Mouse (Mus musculus) spleen, postnatal 14 days (tissue): ENCODE measurements around the gene Tsc22d1.
A peak's percentile ranks its signal among the peaks of the same experiment; 100 is the strongest.

Experiments used
- DNase-seq, 2 experiments: peaks; one replicate each; pipeline ENCODE4 v3.0.0; 2021 to 2022; ENCODE audit warnings: low spot score in 2 of 2

The Tsc22d1 gene

GRCm38 (mm10) chr14:76487609-76488008, 72.8 kb downstream of the Tsc22d1 start:
- no peak for DNase-seq

GRCm38 (mm10) chr14:76488101-76489044, 73.6 kb downstream of the Tsc22d1 start:
- no peak for DNase-seq

- no peak for DNase-seq
Observed at GRCm38 (mm10) chr14:76489128-76489527, 74.4 kb downstream of the Tsc22d1 start.

DNA sequence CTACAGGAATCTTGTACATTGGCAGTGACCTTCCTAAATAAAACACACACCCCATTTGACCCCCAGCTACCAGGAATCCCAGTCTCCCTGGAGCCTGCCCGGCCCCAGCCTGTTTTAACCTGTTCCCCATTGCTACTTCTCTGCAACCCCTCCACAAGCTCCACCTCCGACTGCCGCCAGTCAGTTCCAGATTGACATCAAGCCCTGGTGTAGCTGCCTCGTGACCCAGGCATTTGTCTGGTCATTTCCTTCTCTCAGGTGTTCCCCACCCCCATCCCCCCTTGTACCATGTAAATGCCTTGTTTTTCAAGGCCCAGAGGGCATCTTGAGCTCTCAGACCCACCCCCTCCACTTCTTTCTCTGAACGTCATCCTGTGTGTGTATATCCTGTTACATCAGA, 80.3 kb downstream of the Tsc22d1 start:
- no peak for DNase-seq

DNA sequence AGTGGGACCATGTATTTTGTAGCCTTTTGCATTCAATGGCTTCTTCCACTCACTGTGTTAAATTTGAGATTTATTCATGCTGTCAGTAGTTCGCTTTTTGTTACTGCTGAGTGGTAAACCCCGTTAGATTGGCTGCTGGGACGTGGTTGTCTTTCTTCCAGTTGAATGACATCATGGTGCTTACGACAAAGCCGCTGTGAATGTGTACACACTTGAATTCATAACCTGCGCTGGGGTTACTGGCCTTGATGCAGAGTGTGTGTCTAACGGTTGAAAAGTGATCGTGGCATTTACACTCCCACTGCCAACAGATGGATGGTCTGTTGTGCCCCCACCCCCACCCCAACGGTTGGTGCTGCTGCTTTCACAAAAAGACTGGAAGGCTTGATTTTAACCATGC, 82.4 kb downstream of the Tsc22d1 start:
- DNase-seq = no peak

- no peak for DNase-seq
Observed at GRCm38 (mm10) chr14:76498210-76498609, 83.4 kb downstream of the Tsc22d1 start.

- DNase-seq = no peak
Observed at GRCm38 (mm10) chr14:76499492-76499891, 84.7 kb downstream of the Tsc22d1 start.

- DNase-seq = no peak
Observed at GRCm38 (mm10) chr14:76500036-76500435, 85.3 kb downstream of the Tsc22d1 start.

DNA sequence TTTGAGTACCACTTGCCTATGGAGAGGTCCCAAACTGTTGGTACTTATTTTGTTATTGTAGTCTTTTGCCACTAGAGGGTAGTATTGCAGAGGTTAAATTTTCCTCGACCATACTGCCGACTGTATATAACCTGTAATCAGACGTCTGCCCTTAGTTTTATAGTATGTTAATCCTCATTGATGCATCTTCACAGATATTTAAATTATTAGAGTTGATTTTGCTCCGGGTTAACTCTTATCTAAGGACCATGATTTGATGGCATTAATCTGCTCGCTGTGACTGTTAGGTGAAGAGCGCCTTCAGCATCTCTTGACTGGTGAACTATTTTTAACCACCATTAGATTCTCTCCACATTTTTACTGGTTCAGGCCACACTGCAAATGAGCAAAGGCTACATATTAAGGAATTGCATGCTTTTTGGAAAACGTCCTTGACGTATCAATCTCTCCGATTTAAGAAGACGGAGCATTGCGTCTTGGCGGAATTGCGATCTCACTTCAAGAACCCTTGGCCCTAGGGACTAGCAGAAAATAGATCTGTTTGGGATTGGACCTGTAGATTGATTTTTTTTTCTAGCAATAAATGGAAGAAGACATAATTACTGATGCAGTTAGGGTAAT, 88.6 kb downstream of the Tsc22d1 start:
- no peak for DNase-seq

GRCm38 (mm10) chr14:76504121-76504737, 89.5 kb downstream of the Tsc22d1 start:
- peak; percentile 88 for DNase-seq

GRCm38 (mm10) chr14:76505101-76505438, 90.3 kb downstream of the Tsc22d1 start:
- no peak for DNase-seq

DNA sequence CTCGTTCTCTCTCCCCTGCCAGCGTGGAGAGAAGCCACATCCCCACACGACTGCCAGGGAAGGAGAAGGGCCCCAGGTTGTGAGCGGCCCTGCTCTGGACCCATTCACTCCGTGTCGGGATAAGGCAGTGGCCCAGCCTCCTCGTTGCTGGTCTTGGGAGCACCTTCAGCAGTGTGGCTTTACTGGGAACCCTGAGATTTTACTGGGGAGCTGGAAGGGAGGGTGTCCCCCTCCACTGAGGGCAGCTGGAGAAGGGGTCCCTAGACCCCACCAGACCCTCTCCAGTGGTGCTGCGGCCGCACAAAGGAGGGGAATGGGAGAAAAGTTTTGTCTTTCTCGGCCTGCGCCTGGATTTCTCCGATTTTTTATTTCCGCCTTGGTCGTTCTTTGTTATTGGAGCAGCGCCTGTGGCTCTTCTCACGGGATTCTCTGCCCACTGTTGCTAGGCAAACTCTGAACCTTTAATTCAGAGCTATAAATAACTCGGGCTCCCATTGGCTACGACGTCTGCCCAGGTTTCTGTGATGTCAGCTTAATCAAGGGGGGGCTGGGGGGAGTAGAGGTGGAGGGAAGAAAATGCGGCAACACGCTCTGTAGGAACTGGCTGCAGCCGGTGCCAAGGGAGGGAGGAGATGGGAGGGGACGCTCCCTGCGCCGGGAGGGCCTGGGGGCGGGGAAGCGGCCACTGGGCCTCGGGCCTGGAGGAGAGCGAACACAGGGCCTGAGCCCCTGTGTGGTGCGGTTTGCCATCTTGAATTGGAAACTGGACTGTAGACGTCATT, 90.9 kb downstream of the Tsc22d1 start:
- peak; percentile 25 to 44 for DNase-seq

DNA sequence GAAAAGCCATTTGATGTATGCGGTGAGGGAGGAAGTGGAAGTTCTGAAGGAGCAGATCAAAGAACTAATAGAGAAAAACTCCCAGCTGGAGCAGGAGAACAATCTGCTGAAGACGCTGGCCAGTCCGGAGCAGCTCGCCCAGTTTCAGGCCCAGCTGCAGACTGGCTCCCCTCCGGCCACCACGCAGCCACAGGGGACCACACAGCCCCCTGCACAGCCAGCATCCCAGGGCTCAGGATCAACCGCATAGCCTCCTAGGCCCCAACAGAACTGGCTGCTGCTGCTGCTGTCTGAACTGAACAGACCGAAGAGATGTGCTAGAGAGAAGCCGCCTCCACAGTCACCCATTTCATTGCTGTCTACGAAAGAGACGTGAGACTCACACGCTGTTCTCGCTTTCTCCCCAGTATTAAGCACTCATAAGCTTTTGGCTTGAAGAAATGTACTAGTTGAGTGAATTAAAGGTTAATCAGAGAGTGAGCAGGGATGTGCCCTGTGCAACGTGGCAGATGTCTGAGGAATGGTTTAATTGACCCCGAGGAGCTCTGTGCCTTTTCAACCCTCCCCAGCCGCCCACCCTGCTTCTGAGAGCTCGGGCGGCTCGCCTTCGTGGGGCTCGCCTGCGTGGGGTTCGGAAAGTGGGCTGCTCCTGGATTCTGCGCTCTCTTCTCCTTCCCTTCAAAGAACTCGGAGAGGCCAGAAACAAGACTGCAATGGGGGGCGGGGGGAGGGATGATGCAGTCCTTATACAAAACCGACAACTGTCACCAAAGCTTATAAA, 91.9 kb downstream of the Tsc22d1 start:
- no peak for DNase-seq

DNA sequence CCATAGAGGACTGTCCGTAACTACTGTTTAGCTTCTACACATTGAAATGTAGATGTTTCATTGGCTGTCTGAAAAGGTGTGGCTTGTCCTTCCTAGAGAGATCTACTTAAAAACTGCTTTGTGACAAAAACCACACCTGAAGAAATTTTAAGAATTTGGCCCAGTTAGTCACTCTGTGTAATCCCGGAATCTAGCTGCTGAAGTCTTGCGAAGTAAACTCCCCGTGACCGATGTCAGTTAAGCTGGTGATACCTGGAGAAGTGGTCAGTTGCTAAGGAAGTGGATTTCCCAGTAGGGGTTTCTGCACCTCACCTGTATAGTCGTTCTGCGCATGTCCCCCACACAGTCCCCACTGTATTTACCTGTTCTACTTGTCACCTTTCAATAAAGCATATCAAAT, 92.6 kb downstream of the Tsc22d1 start:
- no peak for DNase-seq

DNA sequence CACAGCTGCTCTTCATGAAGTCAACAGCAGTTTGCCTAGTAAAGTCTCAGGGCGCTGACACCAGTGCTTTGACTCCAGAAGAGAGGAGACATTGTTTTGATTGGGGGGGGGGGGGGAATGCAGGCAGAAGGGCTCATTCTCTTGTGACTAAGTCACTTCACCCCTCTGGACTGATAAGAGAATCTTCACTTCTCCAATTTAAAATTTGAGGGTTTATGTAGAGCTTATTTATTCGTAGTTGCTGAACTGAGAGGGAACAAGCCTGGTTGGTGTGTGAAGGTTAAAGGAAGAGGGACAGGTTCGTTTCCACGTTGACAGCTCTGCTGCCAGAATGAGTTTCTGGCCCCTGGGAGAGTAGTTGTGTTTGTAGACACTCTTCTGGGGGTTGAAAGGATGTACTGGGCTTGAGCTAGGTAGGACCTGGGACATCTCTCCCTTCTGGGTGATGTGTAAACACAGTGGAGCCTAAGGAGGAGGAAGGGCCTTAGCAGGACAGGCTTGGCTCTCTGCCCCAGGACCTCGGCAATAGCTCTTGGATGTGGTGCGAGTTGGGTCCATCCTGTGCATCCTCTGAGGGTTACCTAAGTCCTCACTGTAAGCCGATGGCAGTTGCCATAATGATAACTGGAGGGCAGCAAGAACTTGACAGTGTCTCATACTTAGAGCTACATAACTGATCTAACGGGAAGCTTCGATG, 93.2 kb downstream of the Tsc22d1 start:
- DNase-seq = no peak

GRCm38 (mm10) chr14:76508701-76509100, 93.9 kb downstream of the Tsc22d1 start:
- no peak for DNase-seq

- DNase-seq = no peak
Observed at GRCm38 (mm10) chr14:76511971-76512370, 97.2 kb downstream of the Tsc22d1 start.

DNA sequence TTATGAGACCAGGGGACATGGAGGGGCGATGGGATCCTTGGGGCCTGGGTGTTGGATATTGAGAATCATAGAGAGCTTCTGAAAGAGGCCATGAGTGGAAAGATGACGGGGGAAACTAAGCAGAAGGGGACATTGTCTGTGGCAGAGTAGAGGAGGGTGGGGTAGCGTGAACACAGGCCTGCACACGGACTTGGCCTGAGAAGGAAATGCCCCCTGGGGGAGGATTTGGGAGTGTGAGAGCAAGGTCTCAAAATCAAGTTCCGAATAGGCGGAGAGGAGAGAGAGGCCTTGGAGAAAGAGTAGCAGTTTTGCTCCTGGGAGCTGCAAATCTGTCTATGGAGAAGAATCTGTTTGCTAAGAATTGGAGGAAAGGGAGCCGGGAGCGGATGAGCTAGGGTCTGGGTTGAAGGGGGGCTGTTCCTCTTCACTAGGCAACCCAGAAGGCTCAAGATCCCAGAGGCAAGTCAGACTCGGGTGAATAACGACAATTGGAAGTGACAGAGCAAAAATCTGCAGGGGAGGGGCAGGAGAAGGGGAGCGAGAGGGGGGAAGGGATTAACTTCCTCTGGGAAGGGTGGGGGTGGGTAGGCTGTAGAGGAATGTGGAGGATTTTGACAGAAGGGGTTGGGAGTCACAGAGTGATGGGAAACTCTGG, 98.8 kb downstream of the Tsc22d1 start:
- no peak for DNase-seq

DNA sequence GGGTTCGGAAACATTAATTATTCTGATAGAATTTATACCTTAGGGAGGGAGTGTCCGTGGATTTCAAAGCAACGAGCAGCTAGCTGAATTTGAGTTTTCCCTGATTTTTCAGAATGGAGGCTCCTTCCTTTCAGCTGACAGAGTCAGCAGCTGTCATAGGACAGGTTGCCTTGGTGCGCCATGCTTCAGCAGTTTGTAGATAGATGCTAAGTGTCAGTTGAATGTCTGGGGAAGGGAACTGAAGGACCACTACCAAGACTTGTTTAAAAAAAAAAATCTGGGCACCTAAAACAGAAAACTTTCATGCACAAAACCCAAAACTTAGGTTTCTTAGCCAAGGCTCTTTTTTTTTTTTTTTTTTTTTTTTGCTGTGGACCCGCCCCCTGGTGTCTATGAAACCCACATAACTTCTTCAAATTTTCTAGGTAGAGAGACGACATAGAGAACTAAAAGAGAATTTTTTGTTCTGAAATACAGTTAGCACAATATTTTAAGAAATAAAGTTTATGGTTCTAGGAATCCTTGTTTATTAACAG, 99.4 kb downstream of the Tsc22d1 start:
- DNase-seq = no peak

- no peak for DNase-seq
Observed at GRCm38 (mm10) chr14:76515620-76516019, 100.9 kb downstream of the Tsc22d1 start.
